Mouse (Mus musculus) embryonic fibroblast, embryonic 13.5 days (primary cell): ENCODE results near the gene Olfr191.

ENCODE experiments used
- CTCF ChIP-seq: IDR thresholded peaks from 2 replicates; pipeline ENCODE4 v1.5.1; 2011; ENCODE audit warnings: mild to moderate bottlenecking, control low read depth, low read length, moderate library complexity, borderline replicate concordance; ENCODE audit not compliant: insufficient read depth
- POLR2A ChIP-seq: IDR thresholded peaks from 2 replicates; pipeline ENCODE4 v1.6.1; 2011; ENCODE audit warnings: low read depth, mild to moderate bottlenecking, control low read depth, low read length, moderate library complexity

GRCm38 (mm10) chr16:59130740-59131139, 41.1 kb upstream of the Olfr191 start:
- TF ChIP-seq POLR2A (no peak), CTCF (no peak)
